In genomic region chr15:52160181-52161088, GRCm38 (mm10) we compare ENCODE assay signal across 8 mouse cellular contexts.
A peak's percentile ranks its signal among the peaks of the same experiment; 100 is the strongest.
DNase-seq lines count a peak whose midpoint lies in the region; ATAC-seq and TF ChIP-seq lines count a peak whose summit lies in the region.

No protein-coding gene starts in this region.

- TF ChIP-seq POLR2A in MEL (IDR thresholded peaks at IDR 0.05; ENCODE audit: control insufficient read depth in 1 of 2, insufficient read depth in 1 of 2, low read depth in 1 of 2, low read length in 2 of 2, poor library complexity in 1 of 2) = no peak

- WGBS in forebrain, embryonic 13.5 days = 8% methylated on average over 18 of the region's 18 CpGs

- no peaks in the 10 kb centered on the region for H3K4me1 ChIP-seq in MEL (ENCODE audit: control insufficient read depth in 1 of 2, insufficient read depth in 2 of 2, low read length in 2 of 2)
- H3K4me1 ChIP-seq in forebrain, embryonic 13.5 days = peaks cover 21% of the 10 kb centered on the region

- no peak overlapping the region for H3K9ac ChIP-seq in MEL (ENCODE audit: control insufficient read depth, low read depth, low read length, poor library complexity, severe bottlenecking)
- H3K9ac ChIP-seq in forebrain, embryonic 13.5 days = 0 out of 2 replicates have a peak overlapping the region, but pooled peaks have one; percentile 17

- no peaks in the 10 kb centered on the region for H3K9me3 ChIP-seq in MEL (replicated peaks; ENCODE audit: insufficient read depth, low read length)
- H3K9me3 ChIP-seq in forebrain, embryonic 13.5 days (replicated peaks) = no peaks in the 10 kb centered on the region

- peaks cover 1 to 2% of the 10 kb centered on the region in 2 experiments; a peak in 2 of 4 replicates for H3K27me3 ChIP-seq in MEL (ENCODE audit: control insufficient read depth in 1 of 2, insufficient read depth in 2 of 2, low read length in 2 of 2)
- H3K27me3 ChIP-seq in forebrain, embryonic 13.5 days = no peaks in the 10 kb centered on the region

- TF ChIP-seq EP300 in MEL (IDR thresholded peaks at IDR 0.05; ENCODE audit: low read depth in 1 of 2, low read length in 2 of 2) = no peak

- peak overlapping the region; percentile 44 for H3K4me2 ChIP-seq in forebrain, embryonic 13.5 days

- peak; percentile 69 for ATAC-seq in cerebellum, adult (ENCODE audit: insufficient number of reproducible peaks, low FRiP score, low TSS enrichment)
- peak; percentile 94 for ATAC-seq in forebrain, embryonic 13.5 days

- H3K27ac ChIP-seq in MEL (ENCODE audit: control insufficient read depth, low read depth, low read length) = no peak overlapping the region
- peak overlapping the region; percentile 16; the same call in 1 of the 2 replicates for H3K27ac ChIP-seq in forebrain, embryonic 13.5 days

- no peak overlapping the region; a peak in 1 of 4 replicates for H3K4me3 ChIP-seq in MEL (ENCODE audit: control insufficient read depth in 1 of 2, insufficient read depth in 1 of 2, low read depth in 2 of 2, low read length in 2 of 2)
- peak overlapping the region; percentile 11; the same call in 1 of the 2 replicates for H3K4me3 ChIP-seq in forebrain, embryonic 13.5 days

- TF ChIP-seq CTCF in MEL (IDR thresholded peaks at IDR 0.05 in 2 of 3, conservative IDR thresholded peaks at IDR 0.05 in 1 of 3; ENCODE audit: control insufficient read depth in 1 of 3, insufficient read depth in 1 of 3, low read depth in 2 of 3, low read length in 3 of 3, poor library complexity in 1 of 3, severe bottlenecking in 1 of 3) = peak; percentile 70 to 98 (median 94)

- intact Hi-C loops in heart, postnatal 14 days (cut with DNase I) = loop anchor here (1.0 to 10.0 kb wide), 3 partner anchors 249 to 466 kb away; no protein-coding TSS in a partner anchor

- peak; percentile 84 for DNase-seq in MEL (ENCODE audit: low read depth, low spot score)
- peak; percentile 73 to 82 for DNase-seq in heart, postnatal 14 days
- peak; percentile 85 for DNase-seq in layer of hippocampus, adult 11-12 months (ENCODE audit: low spot score)
- peak; percentile 46 to 67 for DNase-seq in lung, adult 18-20 months
- peak; percentile 56 for DNase-seq in ovary, postnatal 14 days (ENCODE audit: low spot score)
- DNase-seq in urinary bladder, postnatal 36 days (ENCODE audit: low spot score in 2 of 2) = peak; percentile 56 to 68

- no peaks in the 10 kb centered on the region for H3K36me3 ChIP-seq in MEL (ENCODE audit: control insufficient read depth in 1 of 2, insufficient read depth in 2 of 2, low read length in 2 of 2)
- no peaks in the 10 kb centered on the region for H3K36me3 ChIP-seq in forebrain, embryonic 13.5 days (ENCODE audit: poor library complexity, severe bottlenecking)

- TF ChIP-seq RAD21 in MEL (IDR thresholded peaks at IDR 0.05; ENCODE audit: low read depth, low read length) = no peak; the same call in none of the 2 replicates

- no peaks in the 10 kb centered on the region for H3K79me2 ChIP-seq in MEL (ENCODE audit: control insufficient read depth, insufficient read depth, low read length, poor library complexity)

TF ChIP-seq in MEL, 35 proteins besides CTCF, POLR2A, EP300 and RAD21:
- TF ChIP-seq HCFC1 (IDR thresholded peaks at IDR 0.05; ENCODE audit: low read depth, low read length) = peak; percentile 18; the same call in 1 of the 2 replicates
- TF ChIP-seq ZKSCAN1 (IDR thresholded peaks at IDR 0.05; ENCODE audit: low read depth, low read length) = no peak
- TF ChIP-seq MAZ (IDR thresholded peaks at IDR 0.05; ENCODE audit: low read depth, low read length) = 0 out of 2 replicates have a peak, but pooled peaks have one; percentile 34
- TF ChIP-seq TAL1 (IDR thresholded peaks at IDR 0.05; ENCODE audit: low read length) = no peak
- peak; percentile 96 for TF ChIP-seq ZC3H11A (IDR thresholded peaks at IDR 0.05; ENCODE audit: low read depth, low read length)
- TF ChIP-seq SMC3 (IDR thresholded peaks at IDR 0.05; ENCODE audit: low read depth, low read length) = peak; percentile 94
- TF ChIP-seq NELFE (IDR thresholded peaks at IDR 0.05; ENCODE audit: low read depth, low read length) = no peak
- peak; percentile 42; the same call in 1 of the 2 replicates for TF ChIP-seq SIN3A (IDR thresholded peaks at IDR 0.05; ENCODE audit: low read length)
TF ChIP-seq in MEL: peak in this region for 5.
